Mouse (Mus musculus) embryo, embryonic 11 days (tissue): ENCODE data around the gene Heph.
"Not testable (repeated sequence)": the region's sequence is repeated elsewhere in the genome, so short reads cannot be mapped to it uniquely, and the experiment has no call there.

Experiments
- DNase-seq: peaks from one replicate; pipeline ENCODE4 v3.0.0-alpha.2; 2015

Gene Heph

GRCm38 (mm10) chrX:96455149-96455548 is at the start of gene Heph:
Gene Heph, plus strand, starts transcription at chrX:96455359.
- no peak for DNase-seq

GRCm38 (mm10) chrX:96415351-96415750 is 39.8 kb upstream of the Heph start:
- DNase-seq, result not testable (repeated sequence)

GRCm38 (mm10) chrX:96416970-96417369 is 38.2 kb upstream of the Heph start:
- DNase-seq, result no peak

GRCm38 (mm10) chrX:96417733-96418132 is 37.4 kb upstream of the Heph start:
- DNase-seq, result no peak

- DNase-seq, result no peak
Observed at GRCm38 (mm10) chrX:96419383-96419782, 35.8 kb upstream of the Heph start.

GRCm38 (mm10) chrX:96456201-96456963 is 1.2 kb downstream of the Heph start, which contains the start of gene Hsf3:
Gene Hsf3, minus strand, starts transcription at chrX:96456294.
- DNase-seq, result peak; percentile 62

GRCm38 (mm10) chrX:96501580-96501979 is 46.4 kb downstream of the Heph start:
- DNase-seq, result peak; percentile 2
